Mouse (Mus musculus) liver, embryonic 15.5 days (tissue): ENCODE results near the gene Olfr145. TPM values are rescaled to one million over a fixed set of nuclear protein-coding genes. Genes with fewer than 3 reads are reported as not detected.

Source experiments
- ATAC-seq: fragments of 200-750 bp; cut with Nextera tagmentation; 2 replicates; pipeline ENCODE4 v1.8.0; 2017; ENCODE audit warnings: moderate number of reproducible peaks, mild to moderate bottlenecking, moderate library complexity; ENCODE audit not compliant: insufficient read depth
- H3K27ac ChIP-seq: fragments of 300-500 bp; sonication (generic); replicated peaks from 2 replicates; pipeline ENCODE4 v1.5.1; 2015; ENCODE audit warnings: mild to moderate bottlenecking, inconsistent platforms
- H3K27me3 ChIP-seq: fragments of 300-500 bp; sonication (generic); 2 replicates; pipeline ENCODE4 v1.6.1; 2015; ENCODE audit warnings: mild to moderate bottlenecking, inconsistent platforms
- H3K36me3 ChIP-seq: fragments of 300-500 bp; sonication (generic); replicated peaks from 2 replicates; pipeline ENCODE4 v1.6.1; 2015; ENCODE audit warnings: moderate library complexity, mild to moderate bottlenecking, inconsistent platforms
- H3K4me1 ChIP-seq: fragments of 300-500 bp; sonication (generic); replicated peaks from 2 replicates; pipeline ENCODE4 v1.6.1; 2015; ENCODE audit warnings: inconsistent platforms
- H3K4me2 ChIP-seq: fragments of 300-500 bp; sonication (generic); 2 replicates; pipeline ENCODE4 v1.6.1; 2015; ENCODE audit warnings: moderate library complexity, mild to moderate bottlenecking, inconsistent platforms
- H3K4me3 ChIP-seq: fragments of 300-500 bp; sonication (generic); replicated peaks from 2 replicates; pipeline ENCODE4 v1.5.1; 2015; ENCODE audit warnings: mild to moderate bottlenecking, inconsistent platforms
- H3K9ac ChIP-seq: fragments of 300-500 bp; sonication (generic); 2 replicates; pipeline ENCODE4 v1.6.1; 2015; ENCODE audit warnings: moderate library complexity, mild to moderate bottlenecking, inconsistent platforms
- H3K9me3 ChIP-seq: fragments of 300-500 bp; sonication (generic); replicated peaks from 2 replicates; pipeline ENCODE4 v1.6.1; 2016; ENCODE audit warnings: inconsistent platforms
- WGBS: fragments of 180-500 bp; shearing (Covaris S2); methylation state at CpG from one replicate; pipeline ENCODE4 v1.1.7; 2015; ENCODE audit warnings: mixed read lengths; ENCODE audit not compliant: insufficient replicate concordance; 5-methylcytosine and 5-hydroxymethylcytosine counted together
- polyA plus RNA-seq: library from polyadenylated mRNA; unstranded; fragments of >200 nt; fragmentation: Nextera tagmentation; extraction: Ambion mirVana; gene quantifications from 2 replicates; pipeline ENCODE4 v1.2.1, GENCODE M21; 2015

The Olfr145 gene
- polyA plus RNA-seq, 1 experiment from 2014 or later = not detected

GRCm38 (mm10) chr9:37925445-37925844 lies 28.9 kb downstream of the Olfr145 start:
- 35% methylated on average over 2 of the region's 2 CpGs for WGBS
- Histone ChIP-seq H3K9ac (no peak overlapping the region), H3K36me3 (no peaks in the 10 kb centered on the region), H3K4me1 (no peaks in the 10 kb centered on the region), H3K27ac (no peak overlapping the region), H3K4me2 (no peak overlapping the region), H3K27me3 (no peaks in the 10 kb centered on the region), H3K4me3 (no peak overlapping the region), H3K9me3 (no peaks in the 10 kb centered on the region)
- no peak for ATAC-seq

GRCm38 (mm10) chr9:37926019-37927013 lies 29.8 kb downstream of the Olfr145 start:
- no peaks in the 10 kb centered on the region for H3K27me3 ChIP-seq
- H3K27ac ChIP-seq = no peak overlapping the region
- H3K9ac ChIP-seq = no peak overlapping the region
- WGBS = 45% methylated on average over 3 of the region's 3 CpGs
- H3K4me1 ChIP-seq = no peaks in the 10 kb centered on the region
- no peak overlapping the region for H3K4me3 ChIP-seq
- no peaks in the 10 kb centered on the region for H3K9me3 ChIP-seq
- H3K36me3 ChIP-seq = no peaks in the 10 kb centered on the region
- no peak overlapping the region for H3K4me2 ChIP-seq
- ATAC-seq = no peak

GRCm38 (mm10) chr9:37932519-37932918 lies 36.0 kb downstream of the Olfr145 start:
- Histone ChIP-seq H3K4me3 (no peak overlapping the region), H3K27ac (no peak overlapping the region), H3K9me3 (no peaks in the 10 kb centered on the region), H3K36me3 (no peaks in the 10 kb centered on the region), H3K4me1 (no peaks in the 10 kb centered on the region), H3K4me2 (no peak overlapping the region), H3K9ac (no peak overlapping the region), H3K27me3 (no peaks in the 10 kb centered on the region)
- 8% methylated on average over 11 of the region's 11 CpGs for WGBS
- ATAC-seq = no peak

- H3K4me3 ChIP-seq = no peak overlapping the region
Observed at GRCm38 (mm10) chr9:37934146-37934545, 37.6 kb downstream of the Olfr145 start.

GRCm38 (mm10) chr9:37941167-37941566 lies 44.6 kb downstream of the Olfr145 start:
- Histone ChIP-seq H3K27ac (no peak overlapping the region), H3K9me3 (no peaks in the 10 kb centered on the region), H3K4me1 (no peaks in the 10 kb centered on the region), H3K4me2 (no peak overlapping the region), H3K9ac (no peak overlapping the region), H3K4me3 (no peak overlapping the region), H3K36me3 (no peaks in the 10 kb centered on the region), H3K27me3 (no peaks in the 10 kb centered on the region)
- no peak for ATAC-seq
- WGBS = 62% methylated on average over 2 of the region's 2 CpGs

More at GRCm38 (mm10) chr9:37934146-37934545, 37.6 kb downstream of the Olfr145 start:
- no peaks in the 10 kb centered on the region for H3K27me3 ChIP-seq
- no peaks in the 10 kb centered on the region for H3K9me3 ChIP-seq
- H3K9ac ChIP-seq = no peak overlapping the region
- H3K27ac ChIP-seq = no peak overlapping the region
- H3K4me2 ChIP-seq = no peak overlapping the region
- no peaks in the 10 kb centered on the region for H3K4me1 ChIP-seq
- no peaks in the 10 kb centered on the region for H3K36me3 ChIP-seq
- no peak for ATAC-seq

Other genes starting within 250 kb of the Olfr145 start
- gene Tbrg1, start 239.4 kb upstream of the Olfr145 start, polyA plus RNA-seq = 43.1 and 48.3 TPM in 2 replicates
- not detected in 2 replicates for gene Panx3, start 227.5 kb upstream of the Olfr145 start, polyA plus RNA-seq
- gene Olfr160, start 180.5 kb upstream of the Olfr145 start, polyA plus RNA-seq = not detected in 2 replicates
- gene Olfr874, start 151.6 kb upstream of the Olfr145 start, polyA plus RNA-seq = not detected in 2 replicates
- gene Olfr875, start 124.9 kb upstream of the Olfr145 start, polyA plus RNA-seq = not detected in 2 replicates
- not detected in 2 replicates for gene Olfr876, start 93.7 kb upstream of the Olfr145 start, polyA plus RNA-seq
- not detected in 2 replicates for gene Olfr877, start 42.5 kb upstream of the Olfr145 start, polyA plus RNA-seq
- not detected in 2 replicates for gene Olfr878, start 21.1 kb downstream of the Olfr145 start, polyA plus RNA-seq
- gene Olfr881, start 95.1 kb downstream of the Olfr145 start, polyA plus RNA-seq = not detected in 2 replicates
- gene Olfr883, start 129.1 kb downstream of the Olfr145 start, polyA plus RNA-seq = not detected in 2 replicates
- gene Olfr884, start 149.8 kb downstream of the Olfr145 start, polyA plus RNA-seq = not detected in 2 replicates
- gene Olfr885, start 164.6 kb downstream of the Olfr145 start, polyA plus RNA-seq = not detected in 2 replicates
- not detected in 2 replicates for gene Olfr887, start 187.3 kb downstream of the Olfr145 start, polyA plus RNA-seq
- not detected in 2 replicates for gene Olfr888, start 211.4 kb downstream of the Olfr145 start, polyA plus RNA-seq
- gene Olfr889, start 218.5 kb downstream of the Olfr145 start, polyA plus RNA-seq = 0.09 and 0.13 TPM in 2 replicates
- not detected in 2 replicates for gene Olfr890, start 245.8 kb downstream of the Olfr145 start, polyA plus RNA-seq